Mouse (Mus musculus) B cell, adult 2 months (primary cell): Measurements from ENCODE around the gene Olfr12.

ENCODE experiments used
- DNase-seq, 2 experiments: peaks; one replicate each; pipeline ENCODE4 v3.0.0; 2022

The Olfr12 gene

GRCm38 (mm10) chr1:92641514-92642272 lies 24.1 kb downstream of the Olfr12 start, which contains the start of gene Cops9:
TSS of gene Cops9 (minus strand) at chr1:92641985.
- DNase-seq, result peak; percentile 87 to 88

DNA sequence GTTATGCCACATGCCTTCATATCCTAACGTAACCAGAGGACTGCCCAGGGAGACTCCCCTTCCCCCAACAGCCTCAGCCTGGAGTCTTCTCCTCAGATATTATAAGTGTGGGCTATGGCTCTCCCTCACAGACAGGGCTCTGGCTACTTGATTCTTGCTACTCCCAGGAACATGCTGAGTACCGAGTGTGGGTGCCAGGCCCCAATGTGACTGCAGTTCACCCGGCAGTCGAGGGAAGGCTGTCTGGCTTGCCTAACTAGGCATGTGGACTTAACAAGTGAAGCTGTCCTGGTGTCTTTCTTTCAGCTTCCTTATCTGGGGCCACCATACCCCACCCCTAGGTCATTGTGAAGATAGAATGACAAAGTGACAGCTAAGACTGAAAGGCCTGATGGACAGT lies 26.1 kb downstream of the Olfr12 start:
- no peak for DNase-seq

- no peak for DNase-seq
These were observed 27.3 kb downstream of the Olfr12 start for GRCm38 (mm10) chr1:92644916-92645315.

DNA sequence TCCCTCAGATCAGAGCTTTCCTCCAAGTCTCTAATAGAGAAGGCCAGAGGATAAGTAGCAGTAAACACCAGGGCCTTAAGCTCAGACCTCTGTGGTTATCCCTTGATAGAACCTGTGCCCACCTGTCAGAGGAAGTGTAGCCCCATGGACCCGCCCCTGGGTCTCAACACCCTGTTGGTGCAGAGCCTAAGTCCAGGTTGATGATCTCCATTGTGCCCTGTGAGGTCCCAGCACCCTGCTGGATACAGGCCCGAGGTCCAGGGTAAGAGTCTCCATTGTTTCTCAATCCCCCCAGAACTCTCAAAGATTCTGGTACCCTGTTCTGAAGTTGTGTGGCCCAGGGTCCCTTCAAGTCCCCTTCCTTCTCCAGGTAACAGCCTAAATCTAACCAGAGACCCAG lies 28.5 kb downstream of the Olfr12 start:
- no peak for DNase-seq

DNA sequence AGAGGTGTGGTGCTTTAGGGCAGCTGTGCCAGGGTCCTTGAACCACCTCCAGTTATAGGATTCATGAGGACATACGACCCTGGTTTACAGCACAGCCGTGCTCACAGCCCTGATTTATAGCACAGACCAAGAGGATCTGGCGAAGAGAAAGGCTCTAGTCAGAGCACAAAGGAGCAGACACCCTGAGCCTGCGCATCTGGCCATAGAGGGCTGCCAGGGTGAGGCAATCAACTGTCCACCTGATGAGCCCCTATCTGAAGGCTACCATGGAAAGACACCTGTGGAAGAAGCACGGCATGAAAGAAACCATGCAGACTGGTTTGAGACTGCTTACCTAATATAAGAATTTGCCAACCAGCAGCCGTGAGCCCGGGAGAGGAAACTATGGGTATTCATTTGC lies 29.0 kb downstream of the Olfr12 start:
- DNase-seq, result no peak

- no peak for DNase-seq
These were observed 29.4 kb downstream of the Olfr12 start for GRCm38 (mm10) chr1:92647026-92647425.

DNA sequence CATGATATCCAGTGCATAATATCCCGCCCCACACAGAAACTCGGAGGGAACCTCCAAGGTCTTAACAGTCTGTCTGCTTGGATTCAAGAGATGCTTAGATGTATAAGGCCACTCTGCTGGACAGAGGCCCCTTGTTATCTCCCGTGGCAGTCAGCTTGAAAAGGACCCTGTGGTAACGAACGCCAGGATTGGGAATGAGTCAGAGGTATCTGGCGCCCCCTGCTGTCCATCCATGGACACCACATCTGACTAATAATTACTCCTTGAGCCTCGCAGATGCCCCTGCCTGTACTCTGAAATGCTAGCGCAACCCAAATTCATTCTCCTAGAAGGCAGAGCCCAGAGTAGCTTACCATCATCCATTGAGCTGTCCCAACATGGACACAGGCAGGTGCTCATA lies 30.2 kb downstream of the Olfr12 start:
- DNase-seq, result peak; percentile 68 to 72

DNA sequence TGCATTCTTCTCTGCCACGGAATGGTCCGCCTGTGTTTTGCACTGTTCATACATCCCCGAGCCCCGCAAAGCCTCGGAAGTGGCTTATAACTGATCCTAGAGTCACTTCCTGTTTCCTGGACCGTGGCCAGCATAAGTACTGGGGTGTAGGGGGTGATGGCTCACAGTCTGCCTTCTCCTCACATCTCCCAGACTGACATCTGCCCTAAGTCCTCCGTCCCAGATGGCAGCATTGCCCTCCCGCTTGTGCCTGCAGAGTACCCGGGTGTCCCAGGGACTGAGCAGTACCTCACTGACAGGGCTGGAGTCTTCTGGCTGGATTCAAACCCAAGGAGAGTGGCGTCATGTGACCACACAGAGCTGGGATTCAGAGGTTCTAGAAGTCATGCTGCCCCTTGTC lies 30.6 kb downstream of the Olfr12 start:
- DNase-seq, result peak; percentile 18 to 19

GRCm38 (mm10) chr1:92648673-92649072 lies 31.1 kb downstream of the Olfr12 start, which contains the start of gene Otos:
TSS of gene Otos (minus strand) at chr1:92648841.
- peak; percentile 68 to 70 for DNase-seq

GRCm38 (mm10) chr1:92651467-92651866 lies 33.9 kb downstream of the Olfr12 start:
- no peak for DNase-seq

DNA sequence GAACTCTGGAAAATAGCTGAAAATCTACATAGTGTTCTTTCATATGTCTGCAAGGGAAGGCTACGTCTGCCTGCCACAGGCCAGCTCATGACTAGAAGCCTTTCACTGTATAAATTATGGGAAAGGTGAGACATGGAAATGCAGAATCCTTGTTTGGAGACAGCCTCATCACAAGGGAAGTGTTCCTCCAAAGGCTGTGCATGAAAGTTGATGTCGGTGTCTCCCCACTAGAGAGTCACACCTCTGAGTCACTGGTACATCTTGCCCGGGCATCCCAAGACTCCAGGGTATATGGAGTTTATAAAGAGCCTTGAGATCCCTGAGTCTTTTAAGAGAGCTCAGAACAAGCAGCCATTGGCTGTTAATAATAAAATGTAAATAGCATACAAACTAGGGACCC lies 35.6 kb downstream of the Olfr12 start:
- no peak for DNase-seq

DNA sequence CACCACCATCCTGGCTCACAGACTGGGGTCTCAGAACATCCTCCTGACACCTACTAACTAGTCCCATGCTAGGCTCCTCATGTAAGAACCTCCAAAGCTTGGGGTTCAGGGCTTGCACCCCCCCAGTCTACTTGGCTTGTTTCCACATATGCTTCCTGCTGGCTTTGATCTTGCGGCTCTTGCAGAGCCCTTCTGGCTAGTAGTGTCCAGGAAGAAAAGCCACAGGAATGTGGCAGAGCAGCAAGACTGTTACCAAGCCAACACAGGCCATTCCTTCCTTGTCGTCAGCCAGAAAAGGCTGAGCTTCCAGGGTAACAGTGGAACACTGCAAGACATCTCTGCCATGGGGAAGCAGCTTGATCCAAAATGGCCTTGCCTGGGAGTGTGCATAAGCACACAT lies 37.1 kb downstream of the Olfr12 start:
- DNase-seq, result no peak

DNA sequence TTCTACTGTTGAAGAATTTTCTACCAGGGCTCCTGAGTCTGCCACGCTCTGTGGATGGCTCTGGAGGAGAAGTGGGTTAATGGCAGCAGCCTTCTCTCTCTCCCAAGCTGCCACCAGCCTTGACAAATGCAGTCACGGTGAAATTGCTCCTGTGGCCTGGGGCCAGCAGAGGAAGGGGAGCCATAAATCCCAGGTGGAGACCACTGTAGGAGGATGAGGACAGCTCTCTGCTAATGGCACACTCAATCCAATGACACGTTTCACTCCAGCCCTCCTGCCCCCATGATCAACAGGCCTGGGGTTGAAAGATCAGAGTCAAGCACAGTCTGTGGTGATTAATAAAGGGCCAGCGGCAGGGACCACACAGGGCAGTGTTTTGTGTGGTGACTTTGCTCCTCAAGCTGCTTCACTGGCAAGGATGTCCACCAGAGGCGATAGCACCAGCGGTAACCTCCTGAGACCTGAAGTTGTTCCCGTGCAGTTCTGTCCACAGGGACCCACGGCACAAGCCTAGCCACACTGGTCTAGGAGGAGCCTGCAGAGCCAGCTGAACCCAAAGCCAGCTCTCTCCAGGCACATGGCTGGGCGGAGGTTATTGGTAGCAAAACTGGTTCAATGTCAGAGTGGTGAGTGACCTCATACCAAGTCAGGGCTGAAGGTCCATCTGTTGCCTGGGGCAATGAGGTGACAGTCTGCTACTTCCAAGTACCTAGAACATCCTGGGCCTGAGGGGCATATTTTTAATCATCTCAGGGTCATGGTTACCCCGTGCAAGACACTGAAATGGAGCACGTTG lies 39.6 kb downstream of the Olfr12 start:
- DNase-seq, result no peak

GRCm38 (mm10) chr1:92659392-92659791 lies 41.8 kb downstream of the Olfr12 start:
- DNase-seq, result no peak

DNA sequence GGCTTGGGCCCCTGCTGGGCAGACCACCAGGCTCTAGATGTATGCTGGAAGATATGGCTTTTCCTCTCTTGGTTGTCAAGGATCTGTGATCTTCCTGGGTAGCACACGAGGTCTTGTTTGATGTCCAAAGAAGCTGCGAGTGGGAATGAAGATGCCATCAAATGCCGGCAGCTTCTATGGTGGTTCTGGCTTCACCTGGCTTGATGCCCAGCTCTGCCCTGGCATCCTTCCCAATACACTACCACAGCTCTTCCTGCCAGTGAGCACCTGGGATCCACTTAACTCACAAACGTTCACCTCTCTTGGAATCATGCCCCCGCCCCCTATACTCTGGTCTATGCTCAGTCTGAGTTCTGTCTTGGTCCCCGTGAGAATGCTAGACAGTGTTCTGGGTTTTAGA lies 49.5 kb downstream of the Olfr12 start:
- no peak for DNase-seq

GRCm38 (mm10) chr1:92669430-92669829 lies 51.8 kb downstream of the Olfr12 start:
- no peak for DNase-seq

GRCm38 (mm10) chr1:92671326-92671725 lies 53.7 kb downstream of the Olfr12 start:
- DNase-seq, result no peak
